ENCODE assay signal across 16 mouse cellular contexts in genomic region chr16:65404816-65405215, GRCm38 (mm10).
"Had no signal": no experiment of that assay in that cellular context is flagged by ENCODE, and none has a peak within 500 bp of the region (broad histone marks: within the 10 kb centered on the region; RNA-seq: fewer than 3 reads in every experiment).

No protein-coding gene starts in this region.

- DNase-seq: lung, adult 2 months; lung, postnatal 14 days; lung, postnatal 36 days; right cerebral cortex, postnatal 14 days; thymus, adult 2 months; thymus, postnatal 25 days; thymus, postnatal 4 days had no signal

- H3K4me3 ChIP-seq: lung, embryonic 15.5 days; megakaryocyte, embryonic 14.5 days; midbrain, embryonic 13.5 days; midbrain, embryonic 15.5 days; neural tube, embryonic 12.5 days; stomach, embryonic 15.5 days had no signal

- H3K9ac ChIP-seq: lung, embryonic 15.5 days; midbrain, embryonic 13.5 days; midbrain, embryonic 15.5 days; neural tube, embryonic 12.5 days; stomach, embryonic 15.5 days had no signal

- H3K27ac ChIP-seq: lung, embryonic 15.5 days; midbrain, embryonic 13.5 days; midbrain, embryonic 15.5 days; neural tube, embryonic 12.5 days; stomach, embryonic 15.5 days; stomach, postnatal 0 days had no signal

- H3K4me2 ChIP-seq: lung, embryonic 15.5 days; midbrain, embryonic 11.5 days; midbrain, embryonic 13.5 days; midbrain, embryonic 15.5 days; neural tube, embryonic 12.5 days; stomach, embryonic 15.5 days had no signal

- ATAC-seq: lung, postnatal 0 days; midbrain, embryonic 13.5 days; midbrain, embryonic 15.5 days had no signal

- H3K9me3 ChIP-seq: lung, embryonic 15.5 days; megakaryocyte, embryonic 14.5 days; midbrain, embryonic 13.5 days; midbrain, embryonic 15.5 days; neural tube, embryonic 12.5 days; stomach, embryonic 15.5 days had no signal

- H3K36me3 ChIP-seq: lung, embryonic 15.5 days; midbrain, embryonic 13.5 days; midbrain, embryonic 15.5 days; neural tube, embryonic 12.5 days; stomach, embryonic 15.5 days had no signal

- H3K27me3 ChIP-seq: lung, embryonic 15.5 days; megakaryocyte, embryonic 14.5 days; midbrain, embryonic 13.5 days; midbrain, embryonic 15.5 days; neural tube, embryonic 12.5 days; stomach, embryonic 15.5 days had no signal

- H3K4me1 ChIP-seq: lung, embryonic 15.5 days; megakaryocyte, embryonic 14.5 days; midbrain, embryonic 13.5 days; midbrain, embryonic 15.5 days; neural tube, embryonic 12.5 days; stomach, embryonic 15.5 days had no signal
